Mouse (Mus musculus): ENCODE measurements around the gene Slc25a17. TPM values are rescaled to one million over a fixed set of nuclear protein-coding genes. Genes with fewer than 3 reads are reported as not detected.

Gene Slc25a17
- polyA plus RNA-seq, 1 experiment from 2014 or later: 138 TPM

- 82% methylated on average over 6 of the region's 6 CpGs for WGBS
- H3K4me3 ChIP-seq: no peak overlapping the region
- H3K4me1 ChIP-seq (replicated peaks): no peaks in the 10 kb centered on the region
- peaks cover 11% of the 10 kb centered on the region for H3K36me3 ChIP-seq
- ATAC-seq (ENCODE audit: low FRiP score): no peak
- no peaks in the 10 kb centered on the region for H3K9me3 ChIP-seq
- no peak overlapping the region for H3K9ac ChIP-seq
- H3K27me3 ChIP-seq: no peaks in the 10 kb centered on the region
- H3K27ac ChIP-seq: no peak overlapping the region
- no peak overlapping the region for H3K4me2 ChIP-seq
These were observed 49.6 kb downstream of the Slc25a17 start for GRCm38 (mm10) chr15:81311026-81311425.

GRCm38 (mm10) chr15:81310353-81310752 lies 50.3 kb downstream of the Slc25a17 start:
- H3K9me3 ChIP-seq: no peaks in the 10 kb centered on the region
- ATAC-seq (ENCODE audit: low FRiP score): no peak
- 94% methylated on average over 9 of the region's 9 CpGs for WGBS
- H3K27ac ChIP-seq: no peak overlapping the region
- no peak overlapping the region for H3K4me3 ChIP-seq
- H3K36me3 ChIP-seq: peaks cover 8% of the 10 kb centered on the region
- no peak overlapping the region for H3K9ac ChIP-seq
- no peaks in the 10 kb centered on the region for H3K27me3 ChIP-seq
- H3K4me2 ChIP-seq: no peak overlapping the region
- H3K4me1 ChIP-seq (replicated peaks): no peaks in the 10 kb centered on the region

GRCm38 (mm10) chr15:81308038-81308437 lies 52.6 kb downstream of the Slc25a17 start:
- WGBS: 95% methylated on average over 7 of the region's 7 CpGs

GRCm38 (mm10) chr15:81306501-81306900 lies 54.1 kb downstream of the Slc25a17 start:
- H3K4me1 ChIP-seq (replicated peaks): no peaks in the 10 kb centered on the region
- H3K36me3 ChIP-seq: no peaks in the 10 kb centered on the region
- no peak overlapping the region for H3K27ac ChIP-seq
- H3K9ac ChIP-seq: no peak overlapping the region
- ATAC-seq (ENCODE audit: low FRiP score): no peak
- 96% methylated on average over 5 of the region's 6 CpGs for WGBS
- H3K9me3 ChIP-seq: no peaks in the 10 kb centered on the region
- no peak overlapping the region for H3K4me3 ChIP-seq
- H3K4me2 ChIP-seq: no peak overlapping the region
- H3K27me3 ChIP-seq: no peaks in the 10 kb centered on the region

More at GRCm38 (mm10) chr15:81308038-81308437, 52.6 kb downstream of the Slc25a17 start:
- no peaks in the 10 kb centered on the region for H3K27me3 ChIP-seq
- H3K4me1 ChIP-seq (replicated peaks): no peaks in the 10 kb centered on the region
- H3K4me2 ChIP-seq: no peak overlapping the region
- peaks cover 3% of the 10 kb centered on the region; the same call in 1 of the 2 replicates for H3K36me3 ChIP-seq
- H3K9me3 ChIP-seq: no peaks in the 10 kb centered on the region
- H3K4me3 ChIP-seq: no peak overlapping the region
- ATAC-seq (ENCODE audit: low FRiP score): no peak
- H3K9ac ChIP-seq: no peak overlapping the region
- H3K27ac ChIP-seq: no peak overlapping the region

- Histone ChIP-seq H3K27ac (no peak overlapping the region), H3K36me3 (no peaks in the 10 kb centered on the region), H3K9ac (no peak overlapping the region), H3K9me3 (no peaks in the 10 kb centered on the region), H3K4me2 (no peak overlapping the region), H3K4me1 (replicated peaks) (no peaks in the 10 kb centered on the region), H3K4me3 (no peak overlapping the region), H3K27me3 (no peaks in the 10 kb centered on the region)
- ATAC-seq (ENCODE audit: low FRiP score): no peak
- WGBS: 75% methylated on average over 8 of the region's 8 CpGs
These were observed 55.6 kb downstream of the Slc25a17 start for GRCm38 (mm10) chr15:81305035-81305434.

- no peak overlapping the region for H3K4me3 ChIP-seq
- 96% methylated on average over 7 of the region's 7 CpGs for WGBS
- no peaks in the 10 kb centered on the region for H3K9me3 ChIP-seq
- H3K36me3 ChIP-seq: no peaks in the 10 kb centered on the region
- H3K27ac ChIP-seq: no peak overlapping the region
- H3K4me2 ChIP-seq: no peak overlapping the region
- H3K4me1 ChIP-seq (replicated peaks): no peaks in the 10 kb centered on the region
- ATAC-seq (ENCODE audit: low FRiP score): no peak
- H3K9ac ChIP-seq: no peak overlapping the region
- H3K27me3 ChIP-seq: no peaks in the 10 kb centered on the region
These were observed 56.6 kb downstream of the Slc25a17 start for GRCm38 (mm10) chr15:81304006-81304405.

GRCm38 (mm10) chr15:81302151-81302808 lies 58.3 kb downstream of the Slc25a17 start:
- Histone ChIP-seq H3K9ac (no peak overlapping the region), H3K27ac (no peak overlapping the region), H3K4me2 (no peak overlapping the region), H3K4me3 (no peak overlapping the region), H3K36me3 (no peaks in the 10 kb centered on the region), H3K4me1 (replicated peaks) (no peaks in the 10 kb centered on the region), H3K9me3 (no peaks in the 10 kb centered on the region), H3K27me3 (no peaks in the 10 kb centered on the region)
- WGBS: 70% methylated on average over 13 of the region's 13 CpGs
- ATAC-seq (ENCODE audit: low FRiP score): no peak

GRCm38 (mm10) chr15:81301193-81302070 lies 59.2 kb downstream of the Slc25a17 start:
- Histone ChIP-seq H3K27me3 (no peaks in the 10 kb centered on the region), H3K4me3 (no peak overlapping the region), H3K36me3 (no peaks in the 10 kb centered on the region), H3K4me1 (replicated peaks) (no peaks in the 10 kb centered on the region), H3K4me2 (no peak overlapping the region), H3K9me3 (no peaks in the 10 kb centered on the region), H3K9ac (no peak overlapping the region), H3K27ac (no peak overlapping the region)
- 69% methylated on average over 16 of the region's 16 CpGs for WGBS
- ATAC-seq (ENCODE audit: low FRiP score): no peak

GRCm38 (mm10) chr15:81300520-81301069 lies 60.0 kb downstream of the Slc25a17 start:
- H3K9ac ChIP-seq: no peak overlapping the region
- H3K36me3 ChIP-seq: no peaks in the 10 kb centered on the region
- no peak overlapping the region for H3K4me2 ChIP-seq
- no peaks in the 10 kb centered on the region for H3K9me3 ChIP-seq
- ATAC-seq (ENCODE audit: low FRiP score): no peak
- H3K4me1 ChIP-seq (replicated peaks): no peaks in the 10 kb centered on the region
- H3K4me3 ChIP-seq: no peak overlapping the region
- no peak overlapping the region for H3K27ac ChIP-seq
- WGBS: 85% methylated on average over 3 of the region's 3 CpGs
- no peaks in the 10 kb centered on the region for H3K27me3 ChIP-seq

- Histone ChIP-seq H3K27me3 (no peaks in the 10 kb centered on the region), H3K9me3 (no peaks in the 10 kb centered on the region), H3K4me3 (no peak overlapping the region), H3K36me3 (no peaks in the 10 kb centered on the region), H3K4me2 (no peak overlapping the region), H3K9ac (no peak overlapping the region), H3K27ac (no peak overlapping the region), H3K4me1 (replicated peaks) (no peaks in the 10 kb centered on the region)
- no peak for ATAC-seq (ENCODE audit: low FRiP score)
- whole genome bisulfite sequencing: 92% methylated on average over 4 of the region's 4 CpGs
These were observed 61.1 kb downstream of the Slc25a17 start for GRCm38 (mm10) chr15:81299549-81299948.

GRCm38 (mm10) chr15:81298213-81298612 lies 62.4 kb downstream of the Slc25a17 start:
- no peaks in the 10 kb centered on the region for H3K27me3 ChIP-seq
- no peak overlapping the region for H3K27ac ChIP-seq
- 79% methylated on average over 6 of the region's 6 CpGs for WGBS
- no peak overlapping the region for H3K9ac ChIP-seq
- H3K4me3 ChIP-seq: no peak overlapping the region
- H3K36me3 ChIP-seq: no peaks in the 10 kb centered on the region
- H3K4me1 ChIP-seq (replicated peaks): no peaks in the 10 kb centered on the region
- no peak for ATAC-seq (ENCODE audit: low FRiP score)
- no peaks in the 10 kb centered on the region for H3K9me3 ChIP-seq
- no peak overlapping the region for H3K4me2 ChIP-seq

- H3K9me3 ChIP-seq: no peaks in the 10 kb centered on the region
- WGBS: 87% methylated on average over 3 of the region's 3 CpGs
- ATAC-seq (ENCODE audit: low FRiP score): no peak
- H3K9ac ChIP-seq: no peak overlapping the region
- H3K36me3 ChIP-seq: no peaks in the 10 kb centered on the region
- H3K4me3 ChIP-seq: no peak overlapping the region
- H3K27ac ChIP-seq: no peak overlapping the region
- H3K4me1 ChIP-seq (replicated peaks): no peaks in the 10 kb centered on the region
- H3K4me2 ChIP-seq: no peak overlapping the region
- H3K27me3 ChIP-seq: no peaks in the 10 kb centered on the region
These were observed 63.1 kb downstream of the Slc25a17 start for GRCm38 (mm10) chr15:81297543-81297942.
